Mouse (Mus musculus) spleen, postnatal 10 days (tissue): ENCODE measurements around the gene Pttg1ip.

ENCODE experiments used
- DNase-seq, 2 experiments: peaks; one replicate each; pipeline ENCODE4 v3.0.0; 2021 to 2022; ENCODE audit warnings: low spot score in 2 of 2

The Pttg1ip gene

DNA sequence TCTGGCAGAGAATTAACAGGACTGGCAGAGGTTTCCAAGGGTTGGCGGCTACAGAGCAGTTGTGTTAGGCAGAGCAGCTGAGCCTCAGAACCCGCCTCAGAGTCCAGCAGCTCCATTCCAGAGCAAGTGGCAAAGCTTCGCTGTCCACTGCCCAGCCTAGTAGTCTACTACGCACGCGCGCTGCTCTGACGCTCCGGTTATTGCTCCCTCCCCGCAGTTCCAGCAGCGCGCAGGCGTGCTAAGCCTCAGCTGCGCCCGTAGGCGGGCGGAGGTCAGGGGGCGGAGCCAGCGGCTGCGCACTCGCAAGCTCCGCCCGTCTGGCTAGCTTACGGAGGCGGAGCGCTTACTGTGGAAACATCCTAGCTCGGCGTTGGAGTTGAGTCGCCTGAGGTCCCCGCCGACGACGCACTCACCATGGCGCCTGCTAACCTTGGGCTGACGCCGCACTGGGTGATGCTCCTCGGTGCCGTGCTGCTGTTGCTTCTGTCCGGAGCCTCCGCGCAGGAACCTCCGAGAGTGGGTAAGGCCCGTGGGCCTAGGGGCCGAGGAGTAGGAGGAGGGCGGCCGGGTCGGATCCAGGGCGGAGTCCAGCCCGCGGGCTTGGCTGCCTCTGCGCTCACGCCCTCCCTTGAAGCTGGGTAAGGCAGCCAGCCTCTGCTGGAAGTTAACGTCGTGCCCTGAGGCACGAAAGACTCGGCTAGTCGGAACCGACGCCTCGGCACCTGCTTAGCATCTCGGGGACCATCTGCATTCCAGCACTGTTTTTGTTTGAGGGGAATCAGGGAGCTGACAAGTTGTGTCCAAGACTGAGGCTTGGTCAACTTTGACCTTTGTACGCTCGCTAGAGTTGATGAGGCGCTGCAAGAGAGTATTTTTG is at the start of gene Pttg1ip:
Gene Pttg1ip, plus strand, starts transcription at position 313 of the 877 bp plus-strand sequence.
- DNase-seq: peak; percentile 94 to 97

DNA sequence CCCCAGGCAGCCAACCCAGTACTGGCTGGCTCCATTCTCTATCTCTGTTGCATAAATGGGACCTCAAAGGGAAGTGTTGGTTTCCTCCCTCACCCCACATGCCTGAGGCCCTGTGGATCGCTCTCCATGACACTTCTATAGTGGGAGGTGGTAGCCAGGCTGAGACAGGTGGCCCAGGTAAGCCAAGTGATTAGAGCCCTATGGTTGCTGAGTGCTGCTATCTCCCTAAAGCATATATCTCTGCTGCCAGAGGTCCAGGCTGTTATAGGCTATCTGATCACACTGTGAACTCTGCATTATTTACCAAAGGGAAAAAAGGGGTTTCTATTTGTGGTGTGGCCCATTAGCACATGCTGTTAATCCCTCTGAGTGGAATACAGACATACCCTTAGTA is 49.5 kb upstream of the Pttg1ip start:
- no peak for DNase-seq

DNA sequence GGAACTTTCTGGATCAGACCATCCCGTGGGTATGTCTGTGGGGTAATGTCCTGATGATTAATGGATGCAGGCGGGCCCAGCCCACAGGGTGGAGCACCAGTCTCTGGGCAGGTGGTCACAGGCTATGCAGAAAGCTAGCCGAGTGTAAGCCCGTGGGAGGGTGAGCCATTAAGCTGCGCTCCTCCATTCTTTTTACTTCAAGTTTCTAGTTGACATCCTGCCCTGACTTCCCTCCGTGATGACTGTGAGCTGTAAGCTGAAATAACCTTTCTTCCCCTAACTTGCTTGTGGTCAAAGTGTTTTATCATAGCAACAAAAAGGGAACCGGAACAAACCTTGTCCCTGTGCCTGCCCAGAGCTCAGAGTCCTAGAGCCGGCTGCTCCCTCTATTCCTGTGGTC is 44.8 kb upstream of the Pttg1ip start:
- no peak for DNase-seq

DNA sequence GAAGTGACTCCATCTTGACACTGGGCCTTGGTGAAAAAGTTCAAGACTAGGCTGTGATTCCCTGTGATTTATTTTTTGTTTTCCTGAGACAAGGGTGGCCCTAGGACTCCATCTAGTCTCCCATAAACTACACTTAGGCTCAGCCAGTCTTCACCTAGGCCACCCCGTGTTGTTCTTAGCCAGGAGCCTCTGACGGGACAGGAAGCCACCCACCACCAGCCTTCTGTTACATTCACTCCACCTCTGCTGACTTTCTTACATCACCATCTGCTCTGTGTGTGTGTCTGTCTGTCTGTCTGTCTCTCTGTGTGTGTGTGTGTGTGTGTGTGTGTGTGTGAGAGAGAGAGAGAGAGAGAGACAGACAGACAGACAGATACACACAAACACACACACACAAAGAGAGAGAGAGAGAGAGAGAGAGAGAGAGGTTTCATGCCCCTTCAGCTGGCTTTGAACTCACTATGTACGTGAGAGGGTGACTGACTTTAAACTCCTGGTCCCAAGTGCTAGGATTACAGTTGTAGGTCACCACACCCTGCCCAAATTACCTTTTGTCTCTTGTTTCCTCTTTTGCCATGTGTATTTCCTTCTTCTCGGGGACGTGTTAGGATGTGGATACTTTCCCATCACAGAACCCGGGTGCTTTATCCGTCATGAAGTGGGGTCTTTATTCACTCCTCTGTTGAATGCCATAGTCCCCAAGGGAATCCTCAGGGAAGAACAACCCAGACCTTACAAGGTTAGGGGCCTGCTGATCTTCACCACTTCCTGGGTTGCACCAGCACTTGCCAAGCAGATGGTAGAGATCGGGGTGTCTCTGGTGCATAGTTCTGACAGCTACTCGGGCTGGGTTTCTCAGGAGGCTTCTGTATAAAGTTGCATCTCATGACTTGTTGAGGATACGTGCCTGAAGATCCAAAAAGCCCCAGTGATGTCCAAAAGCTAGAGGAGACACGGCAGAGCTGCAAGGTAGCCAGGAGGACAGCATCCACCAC is 44.0 kb upstream of the Pttg1ip start:
- DNase-seq: no peak

DNA sequence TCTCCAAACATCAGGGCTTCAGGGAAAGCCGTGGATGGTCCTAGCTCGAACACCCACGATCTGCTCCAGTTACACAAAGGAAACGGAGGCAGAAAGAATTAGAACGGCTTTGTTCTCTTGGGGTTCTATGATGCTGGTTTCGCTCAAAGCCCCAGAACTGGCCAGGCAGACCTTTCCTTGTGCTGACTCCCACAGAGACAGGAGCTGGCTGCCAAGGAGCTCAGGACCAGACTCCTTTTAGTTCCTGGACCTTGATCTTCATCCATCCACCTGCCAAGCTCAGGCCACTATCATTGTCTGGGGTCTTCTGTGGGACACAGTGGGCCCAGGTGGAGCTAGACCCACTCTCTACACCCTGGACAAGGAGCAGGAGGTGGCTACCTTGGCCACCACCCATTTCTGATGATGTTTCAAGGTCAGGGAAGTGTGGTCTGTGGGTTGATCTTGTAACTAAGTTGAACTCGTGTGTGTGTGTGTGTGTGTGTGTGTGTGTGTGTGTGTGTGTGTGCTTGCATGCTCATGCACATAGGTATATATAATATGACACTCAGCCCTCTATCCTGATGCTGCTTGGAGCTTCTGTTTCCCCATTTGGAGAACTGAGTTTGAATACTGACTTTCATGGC is 42.1 kb upstream of the Pttg1ip start:
- DNase-seq: no peak

DNA sequence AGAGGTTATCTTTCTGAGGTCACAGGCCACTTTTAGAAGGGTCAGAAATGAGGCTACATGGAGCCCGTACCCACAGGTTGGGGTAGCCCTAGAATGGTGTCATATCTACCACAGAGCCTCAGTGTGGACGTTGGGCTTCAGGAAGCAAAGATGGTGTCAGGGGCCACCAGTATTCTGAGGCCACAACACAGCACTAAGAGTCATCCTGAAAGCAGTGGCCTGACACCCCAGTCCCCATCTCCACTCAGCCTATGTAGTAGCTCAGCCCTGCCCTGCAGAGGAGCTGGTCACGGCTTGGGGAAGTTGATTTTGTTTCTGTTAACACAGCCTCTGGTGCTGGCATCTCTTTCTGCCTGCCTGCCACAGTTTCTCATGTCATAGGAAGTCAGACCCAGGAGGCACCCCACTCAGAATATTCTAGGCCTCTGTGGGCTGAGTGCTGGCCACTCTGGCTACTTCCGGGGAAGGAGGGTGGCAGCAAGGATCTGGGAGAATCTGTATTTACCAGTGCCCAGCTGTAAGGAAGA is 40.9 kb upstream of the Pttg1ip start:
- DNase-seq: no peak

DNA sequence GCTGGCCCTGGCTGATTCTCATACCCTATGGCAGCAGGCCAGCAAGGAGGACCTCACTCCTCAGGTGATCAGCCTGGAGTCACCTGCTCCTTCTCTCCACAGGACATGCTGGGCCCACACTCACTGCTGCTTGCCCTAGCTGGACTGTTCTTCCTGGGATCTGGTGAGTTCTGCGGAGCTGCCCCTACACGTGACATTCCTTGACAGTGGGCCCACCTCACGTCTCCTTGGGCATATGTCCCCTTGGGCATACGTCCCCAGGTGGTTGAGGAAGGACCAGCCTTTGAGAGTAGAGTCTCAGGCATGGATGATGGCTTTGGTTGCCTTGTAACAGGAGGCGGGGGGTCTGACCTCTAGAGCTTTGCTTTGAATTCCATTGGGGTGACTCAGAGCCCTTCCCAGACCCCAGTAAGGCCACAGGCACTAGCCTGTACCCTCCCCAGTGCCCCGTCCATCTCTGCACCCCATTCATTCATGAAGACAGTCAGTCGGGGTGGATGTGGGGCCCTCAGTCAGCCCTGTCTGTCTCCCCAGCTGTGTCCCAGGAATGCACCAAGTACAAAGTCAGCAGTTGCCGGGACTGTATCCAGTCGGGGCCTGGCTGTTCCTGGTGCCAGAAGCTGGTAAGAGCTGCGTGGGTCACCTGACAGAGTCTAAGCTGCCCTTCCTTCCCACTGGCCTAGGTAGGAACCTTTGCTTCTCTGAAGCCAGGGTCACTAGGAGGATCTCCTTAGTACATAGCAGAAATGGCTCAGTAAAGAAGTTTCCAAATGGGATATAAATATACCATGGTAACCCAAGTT is 39.5 kb upstream of the Pttg1ip start:
- DNase-seq: no peak

DNA sequence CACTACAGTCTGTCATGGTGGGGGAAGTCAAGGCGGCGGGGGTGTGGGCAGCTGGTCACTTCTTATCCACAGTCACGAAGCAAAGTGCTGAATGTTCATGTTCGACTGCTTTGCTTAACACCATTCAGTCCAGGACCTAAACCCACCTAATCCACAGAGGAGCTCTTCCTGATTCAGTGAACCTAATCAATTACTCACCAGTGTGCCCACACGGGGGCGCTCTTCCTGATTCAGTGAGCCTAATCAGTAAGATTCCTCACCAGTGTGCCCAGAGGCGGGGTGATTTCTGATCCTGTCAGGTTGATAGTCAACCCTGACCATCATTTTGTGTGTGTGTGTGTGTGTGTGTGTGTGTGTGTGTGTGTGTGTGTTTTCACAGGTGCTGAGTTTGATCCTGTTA is 38.3 kb upstream of the Pttg1ip start:
- peak in 1 of 2 experiments; percentile 78 for DNase-seq

DNA sequence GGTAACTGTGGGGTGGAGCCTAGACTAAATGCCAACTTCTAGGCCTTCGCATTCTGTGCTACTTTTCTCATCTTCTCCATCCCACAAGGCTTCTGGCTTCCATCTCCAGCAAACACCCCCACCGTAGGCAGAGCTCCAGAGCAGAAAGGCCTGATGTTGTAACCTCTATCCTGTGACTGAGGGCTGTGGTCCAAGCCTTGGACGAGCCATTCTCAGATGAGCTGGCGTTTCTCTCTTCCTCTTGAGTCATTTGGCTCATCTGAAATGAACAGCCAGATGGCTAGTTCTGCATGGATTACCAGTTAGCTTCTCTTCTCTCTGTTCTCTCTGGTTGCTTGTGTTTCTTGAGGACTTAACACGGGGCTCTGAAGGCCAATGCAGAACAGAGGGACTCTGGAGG is 36.6 kb upstream of the Pttg1ip start:
- no peak for DNase-seq

DNA sequence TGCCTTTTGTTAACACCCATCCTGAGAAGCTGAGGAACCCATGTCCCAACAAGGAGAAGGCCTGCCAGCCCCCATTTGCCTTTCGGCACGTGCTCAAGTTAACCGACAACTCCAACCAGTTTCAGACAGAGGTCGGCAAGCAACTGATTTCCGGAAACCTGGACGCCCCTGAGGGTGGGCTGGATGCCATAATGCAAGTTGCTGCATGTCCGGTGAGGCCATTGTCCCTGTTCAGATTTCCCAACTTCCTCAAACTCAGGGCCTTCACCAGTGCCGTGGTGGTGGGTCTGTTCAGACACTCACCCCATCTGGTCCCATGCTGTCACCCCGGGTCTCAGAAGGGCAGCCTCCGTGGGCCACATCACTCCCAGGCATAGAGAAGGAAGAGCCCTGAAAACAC is 32.9 kb upstream of the Pttg1ip start:
- DNase-seq: no peak

DNA sequence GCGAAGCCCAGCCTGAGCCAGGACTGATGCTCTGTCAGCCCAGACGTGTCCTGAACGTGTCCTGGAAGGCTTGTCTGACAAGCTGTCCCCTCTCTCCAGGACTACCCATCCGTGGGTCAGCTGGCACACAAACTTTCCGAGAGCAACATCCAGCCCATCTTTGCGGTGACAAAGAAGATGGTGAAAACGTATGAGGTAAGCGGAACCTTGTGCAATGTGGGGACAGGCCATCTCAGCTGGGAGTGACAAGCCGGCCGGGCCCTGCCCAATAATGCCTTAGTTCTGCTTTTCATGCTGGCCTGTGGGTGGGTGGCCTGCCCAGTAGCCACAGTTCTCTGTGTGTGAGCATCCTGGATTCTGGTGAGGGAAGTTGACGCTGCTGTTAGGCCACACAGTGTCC is 30.6 kb upstream of the Pttg1ip start:
- peak in 1 of 2 experiments; percentile 33 for DNase-seq

DNA sequence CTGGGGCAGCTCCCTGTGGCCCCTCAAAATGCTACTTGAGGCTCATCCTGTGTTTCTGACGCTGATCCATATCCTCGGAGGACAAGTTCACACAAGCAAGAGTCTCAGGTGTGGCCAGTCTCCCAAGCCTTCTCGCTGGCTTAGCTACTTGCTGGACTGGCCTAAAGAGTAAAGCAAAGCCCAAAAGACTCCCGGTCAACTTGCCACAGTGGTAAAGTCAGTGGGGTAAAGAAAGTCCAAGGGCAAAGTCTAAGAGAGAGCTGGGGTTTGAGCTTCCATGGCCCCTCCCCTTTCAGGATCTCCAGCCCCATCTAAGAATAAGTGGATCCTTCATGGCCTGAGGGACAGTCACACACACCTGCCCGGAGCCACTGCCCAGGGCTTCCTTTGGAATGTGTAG is 29.4 kb upstream of the Pttg1ip start:
- no peak for DNase-seq

DNA sequence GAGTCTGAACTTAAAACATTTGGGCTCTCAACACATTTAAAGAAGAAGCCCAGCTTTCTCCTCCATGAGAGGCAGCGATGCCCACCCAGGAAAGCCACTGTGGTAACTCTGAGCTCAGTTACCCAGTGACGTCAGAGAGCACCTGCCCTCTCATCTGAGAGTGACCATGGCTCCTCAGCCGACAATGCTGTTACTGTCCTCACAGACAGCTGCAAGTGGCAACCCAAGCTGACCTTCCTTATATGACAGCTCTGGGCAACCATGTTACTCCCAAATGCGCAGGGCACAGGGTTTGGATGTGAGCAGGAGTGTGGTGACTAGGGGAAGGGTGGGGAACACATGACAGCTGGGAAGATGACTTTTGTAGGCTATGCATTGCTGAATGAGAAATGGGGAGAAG is 28.2 kb upstream of the Pttg1ip start:
- DNase-seq: no peak

DNA sequence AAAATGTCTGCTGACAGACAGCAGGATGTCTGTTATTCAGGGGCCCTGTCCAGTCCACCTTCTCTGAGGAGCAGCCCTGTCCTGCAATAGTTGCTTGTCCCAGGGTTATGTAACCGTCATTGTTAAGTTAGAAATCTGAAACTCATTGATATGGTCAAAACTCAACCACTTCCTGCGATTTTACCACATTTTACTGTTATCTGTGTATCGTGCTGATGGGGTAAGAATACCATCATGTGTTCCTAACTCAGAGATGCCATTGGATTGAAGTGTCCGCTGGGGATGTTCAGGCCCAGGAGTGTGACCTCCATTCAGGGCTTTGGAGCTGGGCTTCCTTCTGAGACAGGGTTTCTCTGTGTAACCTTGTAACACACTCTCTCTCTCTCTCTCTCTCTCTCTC is 26.6 kb upstream of the Pttg1ip start:
- DNase-seq: no peak

DNA sequence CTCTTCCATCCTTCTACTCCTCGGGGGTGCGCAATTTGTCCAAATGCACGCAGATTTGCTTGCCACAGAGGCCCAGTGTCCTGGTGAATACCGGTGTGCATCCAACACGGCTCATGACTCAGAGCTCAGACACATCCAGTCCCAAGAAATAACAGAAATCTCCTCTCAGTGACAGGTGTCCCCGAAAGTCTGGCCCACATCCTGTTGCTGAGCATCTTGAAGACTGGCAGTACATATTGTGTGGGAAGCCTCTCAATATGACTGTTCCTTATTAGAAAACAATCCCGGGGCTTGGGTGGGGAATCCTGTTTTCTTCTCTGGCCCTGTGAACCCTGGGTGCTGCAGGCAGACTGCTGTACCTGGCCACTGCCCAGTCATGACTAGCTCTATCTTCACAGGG is 24.9 kb upstream of the Pttg1ip start:
- no peak for DNase-seq

DNA sequence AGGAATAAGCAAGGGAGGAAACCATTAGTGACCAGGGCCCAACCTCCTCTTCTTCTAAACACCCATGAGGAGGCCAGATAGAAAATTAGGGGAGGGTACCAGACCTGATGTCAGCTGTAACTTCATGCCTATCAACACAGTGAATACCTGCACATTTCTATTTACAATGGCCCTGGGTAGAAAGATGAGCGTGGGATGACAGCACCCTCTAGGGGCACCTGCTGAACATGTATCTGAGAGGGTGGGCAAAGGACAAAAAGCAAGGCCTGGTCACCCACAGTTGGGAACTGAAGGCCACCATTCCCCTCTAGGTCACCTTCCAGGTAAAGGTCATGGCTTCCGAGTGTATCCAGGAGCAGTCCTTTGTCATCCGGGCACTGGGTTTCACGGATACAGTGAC is 23.9 kb upstream of the Pttg1ip start:
- no peak for DNase-seq

DNA sequence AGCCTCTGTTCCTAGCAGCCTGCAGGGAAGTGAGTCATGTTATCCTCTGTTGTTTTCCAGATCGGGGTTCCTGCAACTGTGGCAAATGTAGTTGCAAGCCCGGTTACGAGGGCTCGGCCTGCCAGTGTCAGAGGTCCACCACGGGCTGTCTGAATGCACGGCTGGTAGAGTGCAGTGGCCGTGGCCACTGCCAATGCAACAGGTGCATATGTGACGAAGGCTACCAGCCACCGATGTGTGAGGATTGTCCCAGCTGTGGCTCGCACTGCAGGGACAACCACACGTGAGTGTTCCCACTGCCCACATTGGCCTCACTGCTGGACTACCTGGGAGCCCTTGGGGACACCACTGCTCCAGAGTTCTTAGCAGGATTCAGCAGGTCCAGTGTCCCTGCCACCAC is 21.4 kb upstream of the Pttg1ip start:
- peak in 1 of 2 experiments; percentile 10 for DNase-seq

DNA sequence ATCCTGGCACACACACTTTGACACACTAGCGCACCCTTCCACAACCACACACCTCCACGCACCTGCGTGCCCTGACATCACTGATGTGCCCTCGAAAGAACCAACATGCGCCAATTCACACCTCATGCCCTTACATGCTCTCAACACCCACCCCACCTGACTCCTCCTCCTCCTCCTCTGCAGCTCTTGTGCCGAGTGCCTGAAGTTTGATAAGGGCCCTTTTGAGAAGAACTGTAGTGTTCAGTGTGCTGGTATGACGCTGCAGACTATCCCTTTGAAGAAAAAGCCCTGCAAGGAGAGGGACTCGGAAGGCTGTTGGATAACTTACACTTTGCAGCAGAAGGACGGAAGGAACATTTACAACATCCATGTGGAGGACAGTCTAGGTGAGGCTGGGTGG is 20.7 kb upstream of the Pttg1ip start:
- DNase-seq: no peak

DNA sequence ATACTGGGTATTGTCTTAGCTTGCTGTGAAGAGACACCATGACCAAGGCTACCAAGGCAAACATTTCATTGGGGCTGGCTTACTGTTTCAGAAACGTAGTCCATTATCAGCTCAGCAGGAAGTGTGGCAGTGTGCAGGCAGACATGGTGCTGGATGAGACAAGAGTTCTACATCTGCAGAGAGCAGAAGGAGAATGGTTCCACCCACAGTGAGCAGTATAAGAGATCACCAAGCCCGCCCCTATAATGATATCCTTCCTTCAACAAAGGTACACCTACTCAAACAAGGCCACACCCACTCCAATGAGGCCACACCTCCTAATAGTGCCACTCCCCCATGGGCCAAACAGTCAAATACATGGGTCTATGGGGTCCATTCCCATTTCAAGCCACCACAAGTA is 20.0 kb upstream of the Pttg1ip start:
- no peak for DNase-seq

DNA sequence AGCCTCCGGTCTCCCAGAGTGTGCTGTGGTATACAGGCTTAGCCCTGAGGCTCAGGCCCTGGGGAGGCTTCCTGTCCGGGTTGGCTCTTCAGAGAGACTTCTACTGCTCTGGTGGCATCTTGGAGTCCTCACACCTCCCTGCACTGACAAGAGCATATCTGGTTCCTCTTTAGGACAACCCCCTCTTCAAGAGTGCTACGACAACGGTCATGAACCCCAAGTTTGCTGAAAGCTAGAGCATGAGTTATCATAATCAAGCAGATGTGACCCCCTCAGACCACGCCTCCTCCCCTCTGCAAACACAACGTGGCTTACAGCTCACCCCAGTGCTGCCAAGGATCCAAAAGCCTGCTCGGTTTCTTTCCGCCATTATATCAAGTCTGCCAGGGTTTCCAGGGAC is 16.5 kb upstream of the Pttg1ip start:
- DNase-seq: peak in 1 of 2 experiments; percentile 47

DNA sequence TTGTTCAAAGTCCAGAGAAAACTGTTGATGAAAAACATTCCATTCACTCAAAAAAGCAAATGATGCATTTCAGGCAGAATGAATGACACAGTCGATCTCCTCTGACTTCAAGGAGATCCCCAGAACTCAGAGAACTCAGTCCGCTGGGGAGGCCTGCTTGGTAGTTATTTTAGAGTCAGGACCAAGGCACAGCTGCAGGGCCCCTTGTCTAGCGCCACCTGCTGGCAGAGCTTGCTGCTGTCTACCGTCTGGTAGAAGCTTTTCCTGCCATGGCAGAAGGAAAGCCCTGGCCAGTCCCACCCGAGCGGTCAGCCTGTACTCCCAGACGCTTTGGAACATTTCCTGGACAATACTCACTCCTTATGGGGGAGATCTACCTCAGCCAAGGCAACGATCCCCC is 14.9 kb upstream of the Pttg1ip start:
- peak; percentile 89 to 95 for DNase-seq
